Mouse (Mus musculus) ES-CJ7 (cell line): ENCODE results near the gene 1700012B07Rik.

Experiments used
- DNase-seq: peaks from one replicate; pipeline ENCODE4 v3.0.0; 2011; ENCODE audit warnings: low read depth, low spot score

The 1700012B07Rik gene

DNA sequence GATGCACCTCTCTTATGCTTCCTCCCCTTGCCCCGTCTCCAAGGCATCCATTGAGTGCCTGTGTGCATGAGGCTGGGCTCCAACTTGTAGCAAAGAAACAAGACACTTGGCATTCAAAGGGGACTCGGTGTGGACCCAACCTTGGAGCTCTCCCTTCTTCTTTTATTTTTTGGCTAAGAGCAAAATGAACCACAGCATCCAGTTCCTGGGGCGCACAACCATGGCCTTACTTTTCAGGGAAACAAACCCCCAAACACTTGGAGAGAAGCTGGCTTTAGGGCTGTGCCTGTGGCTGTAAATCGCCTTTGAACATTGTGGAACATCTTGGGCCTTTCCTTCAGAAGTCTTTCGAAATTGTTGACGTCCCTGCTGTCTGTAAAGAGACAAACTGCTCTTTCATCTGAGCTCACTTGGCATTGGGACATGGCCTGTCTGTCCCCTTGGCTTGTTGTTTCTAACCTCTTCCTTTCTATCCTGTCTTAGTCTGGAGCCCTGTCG is 73.7 kb downstream of the 1700012B07Rik start:
- no peak for DNase-seq

- DNase-seq: peak; percentile 8
Measured at GRCm38 (mm10) chr11:109751636-109752603, 75.9 kb downstream of the 1700012B07Rik start.

DNA sequence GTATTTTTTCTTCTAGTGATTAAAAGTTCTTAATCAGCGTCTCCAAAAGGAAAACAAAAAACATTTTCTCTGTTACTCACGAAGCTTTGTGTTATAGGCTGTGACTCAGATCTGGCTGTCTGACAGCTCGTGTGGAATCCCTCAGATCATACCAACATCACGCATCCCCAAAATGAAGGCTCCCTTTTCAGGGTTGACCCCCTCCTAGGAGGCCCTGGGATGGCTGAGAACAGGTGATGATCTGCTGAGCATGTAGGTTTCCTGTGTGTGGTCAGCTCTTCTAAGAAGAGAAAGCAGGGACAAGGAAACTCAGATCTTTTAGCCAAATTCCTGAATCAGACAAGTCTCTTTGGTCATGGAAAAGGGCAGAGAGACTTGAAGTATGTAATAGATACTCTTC is 82.6 kb downstream of the 1700012B07Rik start:
- DNase-seq: no peak

DNA sequence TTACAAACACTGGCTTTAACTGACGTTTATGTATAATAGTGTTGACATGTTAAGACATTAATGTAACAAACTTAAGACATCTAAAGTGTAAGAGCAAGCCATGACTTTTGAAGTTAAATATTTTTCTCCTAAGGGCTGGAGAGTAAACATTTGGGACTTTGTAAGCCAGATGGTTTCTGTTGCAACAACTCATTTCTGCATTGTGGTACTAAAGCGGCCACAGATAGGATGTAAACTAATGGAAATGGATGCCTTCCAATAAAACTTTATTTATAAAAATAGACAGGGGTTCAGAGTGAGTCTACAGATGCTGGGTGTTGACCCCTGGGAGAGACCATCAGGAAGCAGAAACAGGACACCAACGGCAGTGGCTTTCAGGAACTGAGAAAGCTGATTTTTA is 89.9 kb downstream of the 1700012B07Rik start:
- no peak for DNase-seq
